Mouse (Mus musculus) c-Kit-positive CD71-positive TER-119-positive erythroid progenitor cells, embryonic 14.5 days (primary cell): ENCODE measurements around the gene Prkar1a.

Experiments
- DNase-seq: peaks from one replicate; pipeline ENCODE4 v3.0.0-alpha.2; 2013; ENCODE audit warnings: low spot score

Gene Prkar1a

DNA sequence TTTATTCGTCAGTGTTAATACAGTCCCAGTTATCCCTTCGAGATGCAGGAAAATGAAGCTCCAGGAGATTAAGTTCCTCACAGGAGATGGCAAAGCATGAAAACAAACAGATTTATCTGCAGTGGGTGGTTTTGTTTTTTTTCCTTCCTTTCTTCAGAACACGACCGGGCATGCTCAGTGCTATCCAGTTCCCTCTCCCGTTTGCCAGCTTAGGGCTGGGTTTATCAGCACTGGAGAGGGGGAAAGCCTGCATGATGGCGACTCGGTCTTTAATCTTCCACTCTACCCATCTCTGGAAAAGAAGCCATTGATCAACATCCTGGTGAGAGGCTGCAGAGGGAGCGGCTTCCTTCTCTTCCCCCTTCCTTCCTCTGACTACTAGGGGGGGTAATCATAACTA, at the start of gene Prkar1a:
Gene Prkar1a, plus strand, starts transcription at position 200 of the 400 bp plus-strand sequence.
- DNase-seq: no peak

DNA sequence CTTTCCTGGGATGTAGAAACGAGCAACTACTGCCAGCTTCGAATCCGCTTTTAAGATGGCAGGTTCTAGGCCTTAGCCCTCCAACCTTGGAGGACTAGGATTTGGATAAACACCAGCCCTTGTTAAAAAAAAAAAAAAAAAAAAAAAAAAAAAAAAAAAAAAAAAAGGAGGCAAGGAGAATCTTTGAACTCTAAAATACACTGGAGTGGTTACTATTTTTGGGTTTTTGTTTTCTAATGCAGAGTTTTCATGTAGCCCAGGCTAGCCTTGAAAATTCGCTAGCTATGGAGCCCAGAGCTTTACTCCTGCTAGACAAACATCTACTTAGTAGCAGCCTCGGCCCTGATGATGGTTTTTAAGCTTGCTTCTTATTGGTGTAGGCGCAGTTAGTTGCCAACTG, 41.6 kb upstream of the Prkar1a start:
- DNase-seq: no peak

- no peak for DNase-seq
These were observed 40.1 kb upstream of the Prkar1a start for GRCm38 (mm10) chr11:109608976-109609625.

DNA sequence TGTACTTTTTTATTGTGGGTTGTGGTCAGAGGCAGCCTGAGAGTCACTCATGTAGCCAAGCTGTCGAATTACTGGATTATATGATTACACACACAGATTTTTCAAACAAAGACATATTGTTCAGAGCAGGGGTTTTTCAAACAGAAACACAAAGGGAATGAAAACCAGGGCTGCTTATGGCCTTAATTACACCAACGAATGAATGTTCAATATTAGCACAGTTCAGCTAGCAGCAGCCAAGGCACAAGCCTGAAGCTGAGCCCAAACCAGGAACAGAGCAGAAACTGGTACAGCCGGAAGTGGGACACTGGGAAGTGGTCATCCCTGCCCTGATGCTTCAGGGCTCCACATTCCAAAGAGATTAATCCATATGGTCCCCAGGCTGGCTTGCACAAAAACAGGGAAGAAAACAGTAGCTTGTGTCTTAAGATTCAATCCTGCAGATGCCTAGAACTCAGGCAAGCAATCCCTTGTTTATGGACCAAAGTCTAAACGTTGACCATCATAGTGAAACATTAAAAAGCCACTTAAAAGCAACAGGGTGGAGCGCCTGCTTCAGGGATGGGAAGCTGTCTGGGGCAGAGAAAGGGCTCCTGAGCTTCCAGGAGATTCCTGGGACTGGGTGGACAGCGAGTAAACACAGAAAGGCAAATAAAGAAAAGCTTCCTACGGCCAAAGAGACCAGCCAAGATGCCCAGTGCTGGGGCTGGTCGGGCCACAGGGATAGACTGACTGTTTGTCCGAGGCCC, 39.0 kb upstream of the Prkar1a start:
- no peak for DNase-seq

DNA sequence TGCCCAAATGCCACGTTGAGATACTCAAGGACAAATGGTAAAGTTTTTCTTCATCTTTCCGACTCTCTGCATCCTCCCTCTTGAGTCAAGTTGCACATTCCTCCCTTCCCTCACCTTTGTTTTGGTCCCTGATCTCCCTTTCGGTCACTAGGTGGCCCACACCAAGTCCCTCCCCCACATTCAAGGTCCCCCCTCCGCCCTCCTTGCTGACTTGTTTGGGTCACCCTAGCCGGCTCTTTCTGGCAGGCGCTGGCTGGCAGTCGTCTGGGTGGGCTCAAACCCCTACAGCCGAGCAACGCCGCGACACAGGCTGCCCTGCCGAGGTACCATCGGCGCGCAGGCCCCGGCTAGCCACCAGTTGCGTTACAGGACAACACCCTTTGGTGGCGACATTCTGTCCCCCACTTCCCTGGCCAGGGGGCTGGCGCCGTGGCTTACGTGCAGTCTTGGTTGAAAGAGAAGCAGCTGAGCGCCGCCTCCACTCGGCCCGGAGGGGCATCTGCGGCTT, 38.4 kb upstream of the Prkar1a start:
- DNase-seq: no peak

GRCm38 (mm10) chr11:109611303-109612149, 37.7 kb upstream of the Prkar1a start, which contains the start of gene Wipi1:
Gene Wipi1 (minus strand): TSS chr11:109611967.
- peak; percentile 99 for DNase-seq

- peak; percentile 88 for DNase-seq
These were observed 36.2 kb upstream of the Prkar1a start for GRCm38 (mm10) chr11:109612871-109613529.

DNA sequence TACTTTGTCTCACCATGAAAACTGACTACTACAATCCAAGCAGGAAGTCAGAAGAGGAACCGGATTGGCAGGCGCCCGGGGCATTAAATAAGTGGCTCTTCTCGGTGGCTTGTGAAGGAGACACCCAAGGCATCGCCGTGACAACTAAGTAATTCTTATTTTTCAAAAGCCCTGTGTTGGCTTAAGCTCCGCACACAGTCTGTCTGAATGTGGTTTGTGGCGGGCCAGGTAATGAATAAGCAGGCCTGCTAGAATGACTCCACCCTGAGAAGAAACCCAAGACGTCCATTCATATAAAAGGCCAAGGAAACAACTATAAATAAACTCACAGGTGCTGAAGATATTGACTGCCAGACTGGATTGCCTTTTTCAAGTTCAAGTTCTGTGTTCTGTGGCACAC, 33.9 kb upstream of the Prkar1a start:
- no peak for DNase-seq

- DNase-seq: no peak
These were observed 32.9 kb upstream of the Prkar1a start for GRCm38 (mm10) chr11:109616352-109616751.

DNA sequence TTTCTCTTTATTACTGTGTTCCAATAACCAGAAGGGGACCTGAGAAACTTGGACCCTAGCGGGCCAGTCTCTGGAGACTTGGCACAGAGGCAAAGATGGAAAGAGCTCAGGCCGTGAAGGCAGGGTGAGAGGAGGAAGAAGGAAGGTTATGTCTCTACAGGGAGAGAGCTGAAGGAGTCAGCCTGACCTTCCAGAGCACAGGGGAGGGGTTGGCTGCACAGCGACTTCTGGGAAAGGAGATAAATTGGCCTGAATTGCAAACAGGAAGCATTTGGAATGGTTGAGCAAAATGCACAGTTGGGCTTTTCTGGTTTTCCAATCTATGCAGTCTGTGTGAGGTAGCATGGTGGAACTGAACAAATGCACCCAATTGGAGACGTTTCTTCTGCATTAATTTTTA, 32.4 kb upstream of the Prkar1a start:
- no peak for DNase-seq

DNA sequence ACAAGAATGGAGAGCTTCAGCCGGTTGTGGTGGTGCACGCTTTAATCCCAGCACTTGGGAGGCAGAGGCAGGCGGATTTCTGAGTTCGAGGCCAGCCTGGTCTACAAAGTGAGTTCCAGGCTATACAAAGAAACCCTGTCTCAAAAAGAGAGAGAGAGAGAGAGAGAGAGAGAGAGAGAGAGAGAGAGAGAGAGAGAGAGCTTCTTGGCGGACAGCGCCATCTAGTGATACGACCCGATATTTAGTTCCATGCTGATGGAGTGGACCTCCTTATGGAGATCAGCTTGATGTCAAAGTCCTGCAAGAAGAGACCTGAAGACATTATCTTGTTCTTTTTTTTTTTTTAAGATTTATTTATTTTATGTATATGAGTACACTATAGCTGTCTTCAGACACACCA, 30.1 kb upstream of the Prkar1a start:
- DNase-seq: peak; percentile 81

- no peak for DNase-seq
These were observed 28.8 kb upstream of the Prkar1a start for GRCm38 (mm10) chr11:109620356-109620755.

DNA sequence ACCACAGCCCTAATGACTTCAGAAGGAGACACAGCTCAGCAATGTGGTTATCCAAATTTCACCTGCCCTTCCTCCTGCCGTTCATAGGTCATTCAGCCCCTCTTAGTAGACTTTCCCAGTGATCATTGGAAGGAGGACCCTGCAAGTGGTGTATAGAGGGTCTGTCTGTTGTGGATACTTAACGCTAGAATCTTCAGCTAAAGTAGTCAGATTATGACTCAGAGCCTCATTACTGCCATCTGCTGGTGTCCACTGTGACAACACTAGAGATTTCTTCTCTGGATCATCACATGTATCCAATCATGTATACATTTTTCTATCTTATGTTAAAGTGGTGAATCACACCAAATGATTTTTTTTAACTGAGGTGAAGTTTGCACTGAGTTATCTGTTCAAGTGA, 28.0 kb upstream of the Prkar1a start:
- peak; percentile 77 for DNase-seq

GRCm38 (mm10) chr11:109622518-109623037, 26.6 kb upstream of the Prkar1a start:
- no peak for DNase-seq

DNA sequence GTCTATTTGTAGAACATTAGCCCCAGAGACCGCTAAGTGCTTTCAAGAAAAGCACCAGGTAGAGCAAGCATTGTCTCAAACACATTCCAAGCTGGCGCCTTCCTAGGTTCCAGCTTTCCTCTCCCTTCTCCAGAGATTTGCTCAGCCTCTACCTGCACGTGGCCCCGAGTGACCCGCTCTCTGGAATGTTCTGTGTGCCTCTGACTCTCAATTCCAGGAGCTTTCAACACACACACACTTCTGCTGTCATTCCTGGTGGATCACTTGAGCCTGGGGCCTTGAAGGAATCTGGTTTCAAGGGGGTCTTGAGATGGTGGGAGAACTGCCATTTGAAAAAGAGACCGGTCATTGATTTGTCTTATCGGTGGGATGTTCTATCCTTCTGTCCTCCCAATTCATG, 26.0 kb upstream of the Prkar1a start:
- no peak for DNase-seq

GRCm38 (mm10) chr11:109627648-109628047, 21.6 kb upstream of the Prkar1a start:
- DNase-seq: no peak

- no peak for DNase-seq
These were observed 21.1 kb upstream of the Prkar1a start for GRCm38 (mm10) chr11:109628099-109628498.

DNA sequence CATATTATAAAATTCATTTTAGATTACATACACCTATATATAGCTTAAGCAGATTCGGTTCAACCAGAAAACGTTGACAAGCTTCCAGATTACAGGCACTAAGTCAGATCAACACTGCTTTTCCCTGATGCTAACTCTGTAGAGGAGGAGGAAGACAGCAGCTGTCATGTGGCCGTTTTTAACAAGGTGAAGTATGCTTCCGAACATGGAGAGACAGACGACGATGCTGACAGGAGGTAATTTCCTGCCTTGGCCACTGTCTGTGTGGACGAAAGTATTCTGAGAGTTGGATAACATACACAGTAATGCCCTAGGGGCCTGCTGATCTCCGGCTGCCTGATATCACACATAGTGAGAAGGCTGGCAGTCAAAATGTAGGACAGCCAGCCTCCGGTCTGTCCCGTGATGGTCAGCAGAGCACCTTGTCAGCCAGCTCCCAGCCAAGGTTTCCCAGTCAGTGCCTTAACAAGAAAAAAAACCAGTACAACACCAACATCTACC, 20.1 kb upstream of the Prkar1a start:
- DNase-seq: no peak

DNA sequence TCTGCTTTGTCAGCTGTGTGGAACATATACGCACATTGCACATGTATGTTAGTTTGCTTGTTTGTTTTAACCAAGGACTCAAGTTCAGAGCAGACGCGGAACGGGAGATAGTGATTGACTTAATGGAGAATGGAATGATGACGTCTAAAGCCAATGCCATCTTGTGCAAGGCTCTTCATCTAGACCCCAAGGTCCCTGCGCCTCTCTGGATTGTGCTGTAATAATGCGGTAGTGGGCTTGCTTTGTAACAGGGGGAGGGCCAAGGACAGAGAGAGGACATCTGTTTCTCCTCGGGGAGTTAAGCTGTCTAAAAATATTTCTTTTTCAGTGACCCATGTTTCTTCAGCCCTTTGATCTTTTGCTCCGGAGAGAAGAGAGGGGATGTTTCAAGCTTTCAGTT, 14.3 kb upstream of the Prkar1a start:
- DNase-seq: no peak

- no peak for DNase-seq
These were observed 13.3 kb upstream of the Prkar1a start for GRCm38 (mm10) chr11:109635871-109636395.
